Mouse (Mus musculus) layer of hippocampus, postnatal 10 days (tissue): ENCODE data around the gene Hydin. TPM values are rescaled to one million over a fixed set of nuclear protein-coding genes. Genes with fewer than 3 reads are reported as not detected.
"Not testable (repeated sequence)": the region's sequence is repeated elsewhere in the genome, so short reads cannot be mapped to it uniquely, and the experiment has no call there.

Experiments
- DNase-seq, 2 experiments: peaks; one replicate each; pipeline ENCODE4 v3.0.0; 2021; ENCODE audit warnings: low spot score in 2 of 2
- long read RNA-seq: library from polyadenylated mRNA; stranded (forward); transcript quantifications from one replicate; pipeline ENCODE4 v2.0.0, GENCODE M21; 2023
- total RNA-seq, 2 experiments: library from RNA; stranded (reverse); gene quantifications; 2 replicates each; pipeline ENCODE4 v1.2.3; 2021

Hydin gene
- 1 to 10 TPM; 1.0 to 1.4 TPM for total RNA-seq
- long read RNA-seq = 0 reads

DNA sequence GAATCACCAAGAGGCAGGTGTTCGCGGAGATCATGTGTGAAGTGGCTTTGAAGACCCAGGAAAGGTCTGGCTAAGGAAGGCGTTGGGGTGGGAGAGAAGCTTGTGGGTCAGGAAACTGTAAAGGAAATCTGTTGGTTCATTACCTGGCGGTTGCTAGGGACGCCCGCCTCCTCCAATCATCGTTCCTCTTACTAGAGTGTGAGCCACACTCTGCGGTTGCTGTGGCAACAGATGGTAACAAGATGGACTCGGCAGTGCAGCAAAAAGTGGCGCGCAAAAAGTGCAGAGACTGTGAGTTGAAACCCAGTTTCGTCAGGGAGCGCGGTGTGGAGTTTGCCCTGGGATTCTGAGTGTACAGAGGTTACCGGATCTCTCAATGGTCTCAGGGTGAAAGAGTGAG, at the start of gene Hydin:
Gene Hydin (plus strand): TSS at position 237 of the 400 bp plus-strand sequence.
- DNase-seq = peak; percentile 86

- DNase-seq = peak in 1 of 2 experiments; percentile 9
These were observed 49.6 kb upstream of the Hydin start for GRCm38 (mm10) chr8:110217198-110217597.

DNA sequence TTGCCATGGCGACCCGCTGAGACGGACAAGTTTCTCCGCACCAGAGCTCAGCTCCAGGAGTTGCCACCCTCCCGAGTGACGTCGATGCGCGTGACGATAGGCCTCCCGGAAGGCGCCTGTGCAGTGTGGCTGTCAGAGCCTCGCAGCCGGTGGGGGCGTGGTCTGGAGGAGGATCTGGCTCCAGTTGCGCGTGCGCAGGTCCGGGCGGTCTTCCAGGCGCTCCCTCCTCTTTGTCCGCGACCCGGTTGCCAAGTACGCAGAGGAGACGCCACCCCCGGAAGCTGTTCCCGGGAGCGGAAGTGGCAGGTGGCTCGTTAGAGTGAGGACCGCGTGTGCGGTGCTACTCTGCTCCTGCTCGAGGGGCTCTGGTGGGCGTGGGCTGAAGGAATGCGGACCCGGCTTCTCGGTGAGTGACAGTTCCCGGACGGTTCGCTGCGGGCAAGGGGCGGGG, 49.1 kb upstream of the Hydin start:
- DNase-seq = peak; percentile 100

DNA sequence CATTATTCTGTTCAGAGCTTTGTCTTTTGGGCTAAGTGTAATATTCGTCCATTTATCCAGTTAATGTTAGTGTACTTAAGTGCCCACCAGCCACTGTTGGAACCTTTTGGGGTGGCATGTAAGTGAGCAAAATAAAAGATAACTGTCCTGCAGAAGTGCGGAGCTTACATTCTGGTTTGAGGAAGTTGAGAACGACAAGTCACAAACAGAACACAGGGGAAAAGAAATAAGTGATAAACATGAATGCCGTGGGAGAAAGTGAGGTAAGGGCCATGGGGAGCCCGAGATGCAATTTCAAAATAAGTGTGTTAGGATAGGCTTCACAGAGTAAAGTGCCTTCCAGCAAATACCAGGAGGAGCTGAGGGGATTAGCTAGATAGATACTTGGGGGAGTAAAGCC, 48.3 kb upstream of the Hydin start:
- no peak for DNase-seq

DNA sequence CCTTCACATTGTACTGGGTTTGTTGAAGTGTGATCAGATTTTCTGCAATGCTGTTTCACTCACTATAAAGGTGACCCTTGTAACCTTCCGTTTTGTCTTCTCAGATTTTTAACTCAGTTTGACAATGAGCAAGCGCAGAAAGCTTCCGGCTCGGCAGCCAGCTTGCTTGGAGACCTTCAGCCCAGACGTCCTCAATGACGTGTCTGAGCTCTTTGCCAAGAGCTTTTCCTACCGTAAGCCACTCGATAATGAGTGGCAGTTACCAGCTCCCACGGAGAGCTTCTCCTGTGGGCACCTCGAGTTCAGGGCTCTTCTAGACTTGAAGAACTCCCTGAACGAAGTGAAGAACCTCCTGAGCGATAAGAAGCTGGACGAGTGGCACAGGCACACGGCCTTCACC, 45.8 kb upstream of the Hydin start:
- no peak for DNase-seq

- no peak for DNase-seq
These were observed 36.0 kb upstream of the Hydin start for GRCm38 (mm10) chr8:110230803-110231202.

- no peak for DNase-seq
These were observed 24.2 kb upstream of the Hydin start for GRCm38 (mm10) chr8:110242278-110243177.

GRCm38 (mm10) chr8:110244566-110244965, 22.2 kb upstream of the Hydin start:
- DNase-seq = no peak

DNA sequence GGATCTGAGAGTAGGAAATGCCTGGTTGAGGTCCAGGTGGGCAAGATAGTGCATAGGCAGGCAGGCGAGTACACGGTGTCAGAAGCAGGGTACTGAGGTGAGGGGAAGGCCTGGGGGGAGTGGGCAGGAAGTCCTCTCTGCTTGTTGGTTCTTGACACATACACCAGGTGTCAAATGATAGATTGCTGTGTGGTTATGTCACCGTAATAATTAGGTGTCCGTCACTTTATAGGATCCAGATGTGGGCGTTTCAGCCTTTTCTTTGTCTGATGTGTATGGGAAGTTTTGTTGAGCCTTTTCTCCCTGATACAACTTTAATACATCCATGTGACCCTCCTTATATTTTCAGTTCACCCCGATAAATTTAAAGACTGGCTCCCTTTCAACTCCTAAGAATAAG, 19.5 kb upstream of the Hydin start:
- no peak for DNase-seq

DNA sequence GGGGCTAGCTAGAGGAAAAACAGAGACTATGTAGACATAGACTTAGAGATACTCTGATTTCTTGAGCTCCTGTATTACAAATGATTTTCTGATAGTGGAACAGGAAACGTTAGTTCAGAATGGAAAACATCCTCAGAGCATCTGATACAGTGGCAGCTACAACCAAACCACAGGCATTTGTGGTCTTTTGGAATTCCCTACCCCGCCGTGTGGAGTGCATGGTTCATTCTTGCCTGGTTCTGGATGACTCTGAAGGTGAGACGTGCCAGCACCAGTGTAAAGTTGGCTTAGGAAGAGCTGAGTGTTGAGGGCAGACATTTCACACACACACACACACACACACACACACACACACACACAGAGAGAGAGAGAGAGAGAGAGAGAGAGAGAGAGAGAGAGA, 12.8 kb upstream of the Hydin start:
- no peak for DNase-seq

- no peak for DNase-seq
These were observed 926 bp upstream of the Hydin start for GRCm38 (mm10) chr8:110265796-110266305.

DNA sequence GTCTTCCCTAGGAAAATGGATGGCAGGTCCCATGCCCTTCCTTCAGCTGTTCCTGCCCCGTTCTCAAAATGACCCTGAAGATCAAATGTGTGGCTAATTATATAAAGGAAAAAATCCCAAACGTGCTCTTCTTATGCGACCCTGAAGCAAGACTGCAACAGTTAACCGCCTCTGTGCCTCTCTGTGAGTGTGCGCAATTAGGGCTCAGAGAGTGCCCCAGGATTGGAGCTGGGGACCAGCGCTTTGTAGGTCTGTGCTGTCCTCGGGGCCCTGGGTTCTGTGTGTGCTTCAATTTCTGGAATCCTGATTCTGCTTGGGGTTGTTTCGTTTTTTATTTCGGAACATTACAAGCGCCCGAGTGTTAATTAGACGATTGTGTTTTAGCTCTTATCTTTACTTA, 491 bp downstream of the Hydin start:
- DNase-seq = no peak

DNA sequence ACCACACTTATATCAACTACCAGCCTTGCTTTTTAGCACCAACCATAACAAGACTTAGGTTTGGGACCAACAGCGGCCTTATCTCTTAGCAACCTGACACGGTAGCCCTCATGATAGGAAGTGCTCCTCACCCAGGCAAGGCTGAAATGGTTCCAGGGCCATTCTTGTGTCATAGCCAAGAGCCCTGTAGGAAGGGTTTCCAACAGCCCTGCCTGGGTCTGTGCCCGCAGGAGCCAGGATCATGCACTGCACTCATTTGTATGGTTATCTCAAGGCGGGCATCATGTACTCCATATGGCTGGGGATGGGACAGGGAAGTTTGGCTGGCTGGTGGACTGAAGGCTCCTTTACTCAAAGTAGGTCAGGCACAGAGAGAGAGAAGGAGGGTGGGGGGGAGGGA, 3.9 kb downstream of the Hydin start:
- DNase-seq = no peak

- DNase-seq = no peak
These were observed 6.6 kb downstream of the Hydin start for GRCm38 (mm10) chr8:110273394-110273793.

- peak; percentile 37 to 45 for DNase-seq
These were observed 8.9 kb downstream of the Hydin start for GRCm38 (mm10) chr8:110275465-110276258.

- DNase-seq = no peak
These were observed 9.4 kb downstream of the Hydin start for GRCm38 (mm10) chr8:110276259-110276560.

DNA sequence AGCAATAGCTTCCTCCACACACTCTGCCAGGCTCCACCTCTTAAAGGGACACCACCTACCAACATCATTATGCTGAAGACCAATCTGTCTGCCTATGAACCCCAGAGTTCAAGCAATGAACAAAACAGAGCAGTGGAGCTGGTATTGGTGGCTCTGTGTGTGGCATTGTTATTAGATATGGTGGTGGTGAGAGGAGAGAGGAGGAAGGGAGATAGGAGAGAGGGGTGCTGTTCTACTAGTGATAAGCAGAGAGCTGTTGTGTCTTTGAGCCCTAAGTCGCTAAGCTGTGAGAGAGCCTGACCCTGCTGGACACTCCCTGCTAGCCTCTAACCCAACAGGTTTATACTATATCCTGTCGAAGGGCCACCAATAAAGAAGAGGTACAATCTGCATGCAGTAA, 45.9 kb downstream of the Hydin start:
- no peak for DNase-seq

DNA sequence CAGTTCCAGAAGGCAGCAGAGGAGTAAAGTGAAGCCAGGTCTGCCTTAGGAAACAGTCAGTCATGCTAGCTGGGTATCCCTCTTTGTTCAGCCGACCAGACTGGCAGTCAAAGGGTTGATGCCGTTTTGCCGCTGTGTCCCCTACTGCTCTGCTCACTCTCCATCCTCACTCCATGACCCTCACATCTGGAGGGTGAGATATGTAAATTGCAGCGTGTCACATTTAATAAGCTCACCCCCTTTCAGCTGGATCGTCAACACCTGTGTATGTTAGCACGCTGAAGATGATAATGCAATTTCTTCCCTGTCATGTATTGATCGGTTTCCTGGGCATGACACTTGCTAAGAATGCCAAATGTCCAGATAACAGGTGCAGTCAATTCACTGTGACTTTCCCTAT, 49.0 kb downstream of the Hydin start:
- DNase-seq = no peak

GRCm38 (mm10) chr8:110319586-110319985, 52.8 kb downstream of the Hydin start:
- peak; percentile 15 to 34 for DNase-seq

- no peak for DNase-seq
These were observed 54.7 kb downstream of the Hydin start for GRCm38 (mm10) chr8:110321446-110321845.

GRCm38 (mm10) chr8:110323981-110324574, 57.3 kb downstream of the Hydin start:
- no peak for DNase-seq

GRCm38 (mm10) chr8:110327120-110327519, 60.3 kb downstream of the Hydin start:
- not testable (repeated sequence) for DNase-seq
